Mouse (Mus musculus): ENCODE measurements around the gene Tmem147.

DNA sequence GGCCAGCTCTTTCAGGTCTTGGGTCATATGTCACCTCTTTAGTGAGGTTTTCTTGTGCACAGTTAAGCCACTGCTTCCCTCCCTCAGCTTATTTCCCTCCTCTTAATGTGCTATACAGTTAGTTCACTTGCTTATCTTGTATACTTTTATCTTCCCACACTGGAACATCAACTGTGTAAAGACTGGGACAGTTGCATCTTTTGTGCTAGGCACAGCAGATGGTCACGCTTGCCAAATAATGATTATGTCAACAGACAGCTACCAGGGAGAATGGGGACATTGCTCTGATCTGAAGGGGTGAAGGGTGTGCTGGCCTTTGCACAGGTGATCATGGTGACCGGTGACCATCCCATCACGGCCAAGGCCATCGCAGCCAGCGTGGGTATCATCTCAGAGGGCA lies 9.7 kb downstream of the Tmem147 start:
- TF ChIP-seq CTCF (IDR thresholded peaks at IDR 0.05; ENCODE audit: low read depth, low read length) (no peak), GATA1 (IDR thresholded peaks at IDR 0.05; ENCODE audit: borderline replicate concordance, low read length) (no peak)

All from G1E (cell line).